Mouse (Mus musculus) C2C12 (cell line): ENCODE data around the gene Phb.
"Not testable (repeated sequence)": the region's sequence is repeated elsewhere in the genome, so short reads cannot be mapped to it uniquely, and the experiment has no call there.

Source experiments
- CEBPB ChIP-seq: IDR thresholded peaks from one replicate; pipeline ENCODE4 v1.6.1; 2011; ENCODE audit warnings: low read depth, mild to moderate bottlenecking, control low read depth, moderate library complexity
- CTCF ChIP-seq: IDR thresholded peaks from one replicate; pipeline ENCODE4 v1.5.1; 2011; ENCODE audit not compliant: control insufficient read depth, insufficient read depth, insufficient read length
- MAX ChIP-seq: IDR thresholded peaks from one replicate; pipeline ENCODE4 v1.6.1; 2011; ENCODE audit warnings: mild to moderate bottlenecking, control low read depth
- MYOD1 ChIP-seq: IDR thresholded peaks from one replicate; pipeline ENCODE4 v1.6.1; 2011; ENCODE audit warnings: low read depth; ENCODE audit not compliant: control insufficient read depth, insufficient read length
- MYOG ChIP-seq: IDR thresholded peaks from one replicate; pipeline ENCODE4 v1.6.1; 2011; ENCODE audit not compliant: control insufficient read depth, insufficient read length; ENCODE audit errors: extremely low read depth
- USF1 ChIP-seq: IDR thresholded peaks from one replicate; pipeline ENCODE4 v1.6.1; 2011; ENCODE audit warnings: low read depth, mild to moderate bottlenecking, control low read depth, moderate library complexity

- not testable (repeated sequence) for TF ChIP-seq CTCF, MAX, MYOD1, USF1, CEBPB, MYOG
Observed at GRCm38 (mm10) chr11:95668086-95668485, 1.3 kb downstream of the Phb start.
